8 mouse cellular contexts compared by ENCODE assay signal in the genomic region with DNA sequence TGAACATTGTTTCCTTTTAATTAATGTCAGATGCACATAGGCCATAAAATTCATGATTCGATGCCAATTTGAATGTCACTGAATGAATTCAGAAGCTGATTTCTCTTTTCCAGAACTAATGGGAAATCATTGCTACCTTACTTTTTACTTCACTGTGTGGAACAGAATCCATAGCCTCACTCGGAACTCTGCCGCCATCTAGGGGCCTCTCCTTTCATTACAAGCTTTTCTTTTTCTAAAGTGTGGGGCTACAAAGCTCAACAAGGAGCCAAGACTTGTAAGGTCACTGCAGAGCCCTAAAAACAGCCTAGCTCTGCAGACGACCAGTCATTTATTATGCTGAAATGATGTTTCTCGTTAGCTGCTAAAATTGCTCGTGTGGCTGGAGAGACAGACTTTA. TPM values are rescaled to one million over a fixed set of nuclear protein-coding genes. Genes with fewer than 3 reads are reported as not detected.
A peak's percentile ranks its signal among the peaks of the same experiment; 100 is the strongest.
DNase-seq lines count a peak whose midpoint lies in the region; ATAC-seq and TF ChIP-seq lines count a peak whose summit lies in the region.

No protein-coding gene starts in this region.

- no peak overlapping the region for H3K4me2 ChIP-seq in forebrain, embryonic 11.5 days (ENCODE audit: low read depth, low read length, severe bottlenecking)
- H3K4me2 ChIP-seq in midbrain, postnatal 0 days (ENCODE audit: low read depth, low read length, poor library complexity, severe bottlenecking), result no peak overlapping the region

- no peak for ATAC-seq in forebrain, embryonic 11.5 days (replicated peaks; ENCODE audit: low FRiP score)
- ATAC-seq in midbrain, postnatal 0 days (ENCODE audit: low FRiP score), result no peak

- TF ChIP-seq CTCF in midbrain, postnatal 0 days (IDR thresholded peaks at IDR 0.05), result peak; percentile 95

- no peak overlapping the region for H3K27ac ChIP-seq in forebrain, embryonic 11.5 days (ENCODE audit: low read depth, low read length)
- no peak overlapping the region for H3K27ac ChIP-seq in midbrain, postnatal 0 days (ENCODE audit: low read depth, low read length)

- H3K4me1 ChIP-seq in forebrain, embryonic 11.5 days (replicated peaks; ENCODE audit: control insufficient read depth, insufficient read depth, low read length), result no peaks in the 10 kb centered on the region
- no peaks in the 10 kb centered on the region for H3K4me1 ChIP-seq in midbrain, postnatal 0 days (ENCODE audit: insufficient read depth, low read length)

- no peak overlapping the region for H3K9ac ChIP-seq in forebrain, embryonic 11.5 days (ENCODE audit: low read length)
- no peak overlapping the region for H3K9ac ChIP-seq in midbrain, postnatal 0 days (replicated peaks; ENCODE audit: low read length, poor library complexity, severe bottlenecking)

- intact Hi-C loops in left cerebral cortex, postnatal 25 days (cut with DNase I), result loop anchor here (5.0 kb wide), 3 partner anchors 207 to 1212 kb away; no protein-coding TSS in a partner anchor

- H3K27me3 ChIP-seq in forebrain, embryonic 11.5 days (ENCODE audit: control insufficient read depth, insufficient read depth, low read length), result no peaks in the 10 kb centered on the region
- H3K27me3 ChIP-seq in midbrain, postnatal 0 days (ENCODE audit: insufficient read depth, low read length), result no peaks in the 10 kb centered on the region
- no peaks in the 10 kb centered on the region for H3K27me3 ChIP-seq in splenic B cell, adult 2 months (ENCODE audit: control insufficient read depth, insufficient read depth, low read length, poor library complexity, severe bottlenecking)

- 12% methylated on average over 6 of the region's 6 CpGs for WGBS in forebrain, embryonic 11.5 days
- 8% methylated on average over 6 of the region's 6 CpGs for WGBS in midbrain, postnatal 0 days

- H3K4me3 ChIP-seq in forebrain, embryonic 11.5 days (ENCODE audit: low read depth, low read length), result no peak overlapping the region
- no peak overlapping the region for H3K4me3 ChIP-seq in midbrain, postnatal 0 days (ENCODE audit: low read depth, low read length)

- H3K9me3 ChIP-seq in forebrain, embryonic 11.5 days (ENCODE audit: control insufficient read depth, low read length), result no peaks in the 10 kb centered on the region
- no peaks in the 10 kb centered on the region for H3K9me3 ChIP-seq in midbrain, postnatal 0 days (ENCODE audit: low read length)

- H3K36me3 ChIP-seq in forebrain, embryonic 11.5 days (ENCODE audit: control insufficient read depth, insufficient read depth, low read length), result no peaks in the 10 kb centered on the region
- peaks cover 8% of the 10 kb centered on the region for H3K36me3 ChIP-seq in midbrain, postnatal 0 days (ENCODE audit: insufficient read depth, low read length)
- peaks cover 2% of the 10 kb centered on the region; the same call in 1 of the 2 replicates for H3K36me3 ChIP-seq in splenic B cell, adult 2 months (ENCODE audit: control insufficient read depth, insufficient read depth, low read length, poor library complexity, severe bottlenecking)

- peak; percentile 83 for DNase-seq in testis, postnatal 10 days (ENCODE audit: low spot score)
- no peak for DNase-seq in testis, postnatal 14 days (ENCODE audit: low spot score)
- DNase-seq in c-Kit-negative CD71-positive TER-119-positive erythroid progenitor cells, embryonic 14.5 days (ENCODE audit: low read depth, low spot score), result peak; percentile 54
- DNase-seq in forebrain, embryonic 11.5 days (ENCODE audit: low spot score), result peak; percentile 81
- peak; percentile 79 for DNase-seq in induced T-regulatory cell, adult 2 months (ENCODE audit: low read depth)
- DNase-seq in left cerebral cortex, postnatal 25 days (ENCODE audit: low spot score in 2 of 2), result peak; percentile 75 to 84
- DNase-seq in midbrain, postnatal 0 days (ENCODE audit: low spot score), result peak; percentile 78
- peak; percentile 71 for DNase-seq in splenic B cell, adult 2 months (ENCODE audit: low read depth, low spot score)

RNA-seq across cellular contexts. Expression of a gene that starts 12.7 kb away (rescaled TPM):
- polyA plus RNA-seq in forebrain, embryonic 11.5 days (2014; fragmentation: Nextera tagmentation; extraction: Ambion mirVana), result 981 and 1,071 TPM in 2 replicates
- total RNA-seq in left cerebral cortex, postnatal 25 days (2021), result 100 to 1,000 TPM; 337 to 339 TPM
- total RNA-seq in midbrain, postnatal 0 days (2014; rRNA removed), result 418 and 476 TPM in 2 replicates
- 512 and 566 TPM in 2 replicates for polyA plus RNA-seq in midbrain, postnatal 0 days (2015; fragmentation: Nextera tagmentation; extraction: Ambion mirVana)
